Comparison of ENCODE assay signal across 8 mouse cellular contexts in the genomic region with DNA sequence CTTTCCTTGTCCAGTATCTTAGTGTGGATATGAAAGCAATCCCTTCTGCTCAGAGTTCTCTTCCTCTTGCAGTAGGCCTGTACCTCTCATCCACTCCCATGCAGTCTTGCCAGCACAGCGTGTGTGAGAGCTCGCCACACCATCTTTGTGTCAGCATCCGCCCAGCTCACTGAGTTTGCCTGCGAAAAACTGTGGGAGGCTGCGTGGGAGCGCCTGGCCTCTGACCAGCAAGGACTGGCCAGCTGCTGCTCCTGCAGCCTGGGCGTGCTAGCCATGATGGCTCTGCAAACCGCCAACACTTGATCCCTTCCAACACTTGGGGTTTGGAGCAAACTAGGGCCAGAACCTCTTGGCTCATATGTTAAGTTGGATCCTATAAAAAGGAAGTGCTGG. TPM values are rescaled to one million over a fixed set of nuclear protein-coding genes. Genes with fewer than 3 reads are reported as not detected.
DNase-seq lines count a peak whose midpoint lies in the region; ATAC-seq lines count a peak whose summit lies in the region.
"Had no signal": no experiment of that assay in that cellular context is flagged by ENCODE, and none has a peak within 500 bp of the region (broad histone marks: within the 10 kb centered on the region; RNA-seq: fewer than 3 reads in every experiment).

No protein-coding gene starts in this region.

- H3K9ac ChIP-seq in lung, embryonic 15.5 days: no peak overlapping the region
- no peak overlapping the region for H3K9ac ChIP-seq in heart, embryonic 16.5 days (ENCODE audit: low read length)

- H3K4me2 ChIP-seq in lung, embryonic 15.5 days: peak overlapping the region; percentile 35
- H3K4me2 ChIP-seq in heart, embryonic 16.5 days (ENCODE audit: low read depth, low read length): no peak overlapping the region

- H3K4me3 ChIP-seq in lung, embryonic 15.5 days: no peak overlapping the region
- no peak overlapping the region for H3K4me3 ChIP-seq in heart, embryonic 16.5 days (ENCODE audit: low read length)

- H3K4me1 ChIP-seq in lung, embryonic 15.5 days: peaks cover 21% of the 10 kb centered on the region
- no peaks in the 10 kb centered on the region for H3K4me1 ChIP-seq in heart, embryonic 16.5 days (ENCODE audit: control insufficient read depth, insufficient read depth, low read length)

- H3K9me3 ChIP-seq in lung, embryonic 15.5 days: no peaks in the 10 kb centered on the region
- no peaks in the 10 kb centered on the region for H3K9me3 ChIP-seq in heart, embryonic 16.5 days (replicated peaks; ENCODE audit: control insufficient read depth, low read length)

- H3K27me3 ChIP-seq in lung, embryonic 15.5 days: no peaks in the 10 kb centered on the region
- H3K27me3 ChIP-seq in heart, embryonic 16.5 days (ENCODE audit: control insufficient read depth, insufficient read depth, low read length): no peaks in the 10 kb centered on the region

- no peak for DNase-seq in lung, postnatal 36 days
- DNase-seq in cerebellum, postnatal 25 days: peak; percentile 61 to 72
- peak; percentile 60 for DNase-seq in ovary, postnatal 36 days (ENCODE audit: low spot score)

- WGBS in lung, embryonic 15.5 days: 53% methylated on average over 8 of the region's 8 CpGs
- 74% methylated on average over 8 of the region's 8 CpGs for WGBS in heart, embryonic 16.5 days

- peak overlapping the region; percentile 31 for H3K27ac ChIP-seq in lung, embryonic 15.5 days
- H3K27ac ChIP-seq in heart, embryonic 16.5 days (ENCODE audit: low read length): no peak overlapping the region

- ATAC-seq in lung, embryonic 15.5 days (ENCODE audit: borderline replicate concordance, extremely low read depth, low FRiP score, low TSS enrichment): peak; percentile 32; the same call in 1 of the 2 replicates
- 0 out of 2 replicates have a peak, but pooled peaks have one; percentile 18 for ATAC-seq in heart, embryonic 16.5 days (replicated peaks; ENCODE audit: extremely low read depth, insufficient read depth, low FRiP score)
- no peak for ATAC-seq in erythroid progenitor cell, adult 5-6 weeks (replicated peaks; ENCODE audit: low FRiP score, poor library complexity, severe bottlenecking)
- no peak for ATAC-seq in megakaryocyte, adult 5-6 weeks (ENCODE audit: poor library complexity, severe bottlenecking)
- ATAC-seq: midbrain, embryonic 16.5 days had no signal

- no peaks in the 10 kb centered on the region for H3K36me3 ChIP-seq in lung, embryonic 15.5 days
- H3K36me3 ChIP-seq in heart, embryonic 16.5 days (ENCODE audit: control insufficient read depth, insufficient read depth): no peaks in the 10 kb centered on the region

RNA-seq across cellular contexts. Expression of a gene that starts 11.4 kb away (rescaled TPM):
- 3.9 and 4.3 TPM in 2 replicates for polyA plus RNA-seq in lung, embryonic 15.5 days (2015; fragmentation: Nextera tagmentation; extraction: Ambion mirVana)
- polyA plus RNA-seq in heart, embryonic 16.5 days (2015; fragmentation: Nextera tagmentation; extraction: Ambion mirVana): 4.5 and 6.3 TPM in 2 replicates
- 5.4 and 7.9 TPM in 2 replicates for total RNA-seq in erythroid progenitor cell, adult 5-6 weeks (2015; ENCODE audit: low replicate concordance)
- total RNA-seq in erythroid progenitor cell, adult 5-6 weeks (2017; ENCODE audit: low replicate concordance): 3.5 and 13.0 TPM in 2 replicates
- 19.1 and 21.5 TPM in 2 replicates for total RNA-seq in megakaryocyte, adult 5-6 weeks (2015)
- 20.8 and 21.9 TPM in 2 replicates for total RNA-seq in megakaryocyte, adult 5-6 weeks (2017)

Comparison
In these comparisons a context has a peak if more than half of its experiments do, and no peak if none do; other contexts are left out.
1. ATAC-seq: peak in lung, embryonic 15.5 days (single experiment) and heart, embryonic 16.5 days (single experiment); none in erythroid progenitor cell, adult 5-6 weeks (single experiment) and megakaryocyte, adult 5-6 weeks (single experiment).